Mouse (Mus musculus) heart, adult 9 months (tissue): ENCODE measurements around the gene Ext2.

ENCODE experiments used
- DNase-seq, 2 experiments: peaks; one replicate each; pipeline ENCODE4 v3.0.0; 2022; ENCODE audit warnings: low spot score in 2 of 2

Gene Ext2

DNA sequence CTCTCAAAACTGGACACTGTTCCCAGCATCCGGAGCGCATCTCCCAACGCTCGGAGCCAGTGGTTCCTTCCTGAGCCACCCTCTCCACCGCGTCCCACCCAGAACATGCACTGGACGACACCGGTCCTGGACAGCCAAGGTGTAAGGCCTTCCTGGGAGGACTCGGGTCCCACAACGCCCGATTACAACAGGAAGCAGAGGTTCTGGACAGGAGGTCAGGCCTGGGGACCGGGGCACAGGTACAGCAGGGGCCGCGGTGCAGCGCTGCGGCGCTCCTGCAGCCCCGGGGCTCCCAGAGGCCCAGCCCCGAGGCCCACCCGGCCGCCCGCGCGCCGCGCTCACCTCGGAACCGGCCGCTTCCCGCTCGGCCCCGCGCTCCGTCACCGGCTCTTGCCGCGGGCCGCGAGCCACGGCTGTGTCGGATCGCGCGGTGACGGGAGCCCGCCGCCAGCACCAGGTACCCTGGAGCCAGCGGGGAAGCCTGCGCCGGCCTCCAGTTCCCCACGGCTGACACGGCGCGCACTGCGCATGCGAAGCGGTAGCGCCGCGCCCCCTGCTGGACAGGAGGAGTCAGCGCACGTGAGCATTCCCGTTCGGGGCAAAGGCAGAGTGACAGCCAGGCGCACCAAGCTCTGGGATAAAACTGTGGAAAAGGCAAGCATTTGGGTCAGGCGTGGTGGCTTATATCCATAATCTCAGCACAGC, at the start of gene Ext2:
Ext2 (minus strand) TSS at position 524 of the 705 bp plus-strand sequence.
- peak; percentile 80 to 88 for DNase-seq

DNA sequence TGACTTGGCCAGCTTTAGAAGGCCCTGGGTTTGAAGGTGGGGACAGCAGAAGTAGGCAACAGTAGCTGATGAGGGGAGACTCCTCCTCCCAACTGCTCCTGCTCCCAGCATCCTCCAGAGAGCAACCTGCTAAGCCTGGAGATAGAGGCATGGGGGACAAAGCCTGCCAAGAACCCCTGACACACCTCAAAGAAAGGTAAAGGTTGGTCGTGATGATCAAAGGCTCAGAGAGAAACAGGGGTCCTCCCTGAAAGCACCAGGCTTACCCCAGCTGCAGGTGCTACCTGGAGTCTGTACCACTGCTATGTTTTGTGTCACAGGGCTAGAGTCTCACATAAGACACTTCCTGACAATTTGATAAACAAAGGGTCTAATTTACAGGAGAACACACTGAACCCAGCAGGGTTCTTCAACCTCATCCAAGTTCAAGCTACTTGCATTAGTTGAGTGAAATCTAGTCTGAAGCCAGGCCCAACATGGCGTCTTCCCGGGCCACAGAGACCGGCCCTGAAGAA, 49.1 kb upstream of the Ext2 start:
- DNase-seq = no peak

DNA sequence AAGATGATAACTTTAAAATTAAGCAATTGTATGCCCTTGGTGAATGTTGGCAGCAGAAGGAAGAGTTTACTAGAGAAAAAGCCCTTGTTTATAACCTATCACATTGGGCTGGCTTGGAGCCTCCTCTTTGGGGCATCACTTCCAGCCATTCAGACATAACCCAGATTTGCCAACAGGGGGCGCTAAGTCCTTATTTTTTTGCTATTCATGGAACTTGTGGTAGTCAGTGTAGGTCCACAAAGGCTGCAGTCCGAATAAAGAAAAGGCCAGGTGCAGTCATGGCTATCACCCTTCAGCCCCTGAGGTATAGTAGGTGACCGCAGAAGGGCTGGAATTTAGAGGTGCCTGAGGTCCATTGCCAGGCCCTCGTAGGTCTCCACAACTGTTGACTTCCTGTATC, 48.5 kb upstream of the Ext2 start:
- peak; percentile 18 to 40 for DNase-seq

DNA sequence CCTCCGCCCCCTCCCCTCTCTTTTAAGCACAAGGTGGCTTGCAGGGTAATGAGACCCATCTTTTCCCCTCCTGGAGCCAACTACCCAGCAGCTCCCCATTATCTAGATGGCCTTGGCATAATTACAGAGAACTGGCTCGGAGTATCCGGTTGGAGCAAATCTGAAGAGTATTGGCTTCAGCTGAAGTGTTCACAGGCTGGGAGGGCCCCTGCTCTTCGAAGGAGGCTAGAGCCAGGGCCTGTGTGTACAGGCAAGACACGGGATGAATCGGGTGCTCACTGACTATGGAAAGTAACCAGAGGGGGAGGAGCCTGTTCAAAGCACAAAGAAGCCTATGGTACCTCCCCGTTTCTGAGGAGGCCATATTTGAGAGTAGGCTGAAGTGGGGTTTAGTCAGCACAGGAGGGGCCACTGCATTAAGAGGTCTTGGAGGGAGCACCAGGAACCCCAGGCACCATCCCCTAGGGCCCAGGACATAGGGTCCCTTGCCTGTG, 46.8 kb upstream of the Ext2 start, which contains the start of gene Accsl:
Accsl (minus strand) TSS at position 51 of the 494 bp plus-strand sequence.
- DNase-seq = no peak

GRCm38 (mm10) chr2:93868566-93868965, 46.2 kb upstream of the Ext2 start:
- DNase-seq = no peak

- no peak for DNase-seq
These were observed 40.9 kb upstream of the Ext2 start for GRCm38 (mm10) chr2:93863229-93863628.

GRCm38 (mm10) chr2:93858845-93859244, 36.5 kb upstream of the Ext2 start:
- DNase-seq = no peak

- DNase-seq = no peak
These were observed 28.9 kb upstream of the Ext2 start for GRCm38 (mm10) chr2:93851303-93851702.

GRCm38 (mm10) chr2:93850317-93850944, 28.1 kb upstream of the Ext2 start:
- no peak for DNase-seq

DNA sequence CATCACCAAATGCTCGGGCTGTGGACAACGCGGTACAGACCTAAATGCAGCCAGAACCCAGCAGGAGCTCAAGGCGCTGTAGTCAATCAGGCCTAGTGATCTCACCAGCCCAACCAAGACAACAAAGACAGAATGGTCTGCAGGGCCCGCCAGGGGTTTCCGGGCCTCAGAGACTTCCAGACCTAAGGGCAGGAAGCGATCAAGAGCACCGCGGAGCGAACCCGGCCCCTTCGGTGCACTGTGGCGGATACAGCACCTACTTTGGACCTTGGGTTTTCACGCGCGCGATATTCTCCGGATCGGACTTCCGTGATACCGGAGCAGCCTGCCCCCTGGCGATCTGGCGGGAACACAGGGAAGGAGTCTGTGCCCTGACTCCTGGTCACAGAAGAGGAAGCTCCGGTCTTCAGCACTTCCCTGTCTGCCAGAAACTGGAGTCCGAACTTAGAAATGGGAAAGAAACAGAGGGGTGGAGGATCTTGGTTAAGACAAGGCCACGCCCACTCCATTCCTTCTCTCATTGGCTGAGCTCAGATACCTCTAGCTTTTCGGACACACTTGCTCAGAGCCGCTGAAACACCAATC, 27.2 kb upstream of the Ext2 start, which contains the start of gene Accs:
Accs (minus strand) TSS at position 439 of the 585 bp plus-strand sequence.
- peak; percentile 80 to 85 for DNase-seq

DNA sequence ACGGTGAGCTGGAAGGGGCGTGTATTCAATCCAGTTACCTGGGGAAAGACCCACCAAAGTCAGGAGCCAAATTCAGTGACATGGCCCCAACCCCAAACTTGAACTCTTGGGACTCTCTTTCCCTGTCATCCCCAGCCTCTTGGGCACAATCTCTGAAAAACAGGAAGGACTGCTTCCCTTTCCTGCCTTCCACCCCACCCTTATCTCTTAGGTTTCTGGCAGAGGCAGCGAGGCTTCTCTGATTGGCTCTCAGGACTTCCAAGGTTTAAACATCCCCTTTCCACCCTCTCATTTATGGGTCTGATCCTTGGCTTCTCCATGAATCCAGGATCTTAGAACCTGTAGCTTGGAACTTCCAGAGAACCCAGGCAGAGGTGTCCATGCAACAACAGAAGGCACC, 19.0 kb upstream of the Ext2 start:
- no peak for DNase-seq

DNA sequence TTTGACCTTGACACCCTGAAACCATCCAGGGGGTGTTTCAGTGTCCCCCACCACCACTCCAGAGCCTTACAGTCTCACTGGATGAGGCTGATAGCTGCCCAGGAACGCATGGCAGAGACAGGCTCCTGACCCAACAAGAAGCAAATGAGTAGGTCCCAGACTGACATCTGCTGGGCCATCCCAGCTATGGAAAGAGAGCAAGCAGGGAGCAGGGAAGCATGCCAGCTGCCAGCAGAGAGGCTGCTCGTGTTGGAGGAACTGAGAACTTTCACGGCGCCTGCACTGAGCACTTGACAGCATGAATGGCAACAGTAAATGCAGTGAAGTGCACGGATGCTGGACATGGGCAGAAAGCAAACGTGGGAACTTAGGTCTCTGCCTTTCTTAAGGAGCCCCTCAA, 17.7 kb upstream of the Ext2 start:
- DNase-seq = no peak

DNA sequence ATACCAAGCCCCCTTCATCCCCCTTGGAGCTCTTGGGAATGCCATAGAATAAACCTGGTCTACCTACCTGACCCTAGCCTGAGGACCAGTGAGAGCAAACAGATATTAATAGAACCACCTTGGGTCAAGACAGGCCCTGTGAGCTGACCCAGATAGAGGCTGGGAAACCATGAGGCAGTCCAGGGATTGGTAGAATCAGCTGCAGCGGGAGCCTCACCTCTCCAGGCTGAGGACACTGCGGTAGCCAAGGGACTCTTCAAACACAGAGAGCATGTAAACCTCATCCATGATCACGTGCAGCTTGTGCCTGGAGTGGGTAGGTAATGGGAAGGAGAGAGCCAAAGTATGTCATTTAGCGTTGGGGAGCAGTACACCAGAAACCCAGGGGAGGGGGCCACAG, 16.6 kb upstream of the Ext2 start:
- DNase-seq = no peak

DNA sequence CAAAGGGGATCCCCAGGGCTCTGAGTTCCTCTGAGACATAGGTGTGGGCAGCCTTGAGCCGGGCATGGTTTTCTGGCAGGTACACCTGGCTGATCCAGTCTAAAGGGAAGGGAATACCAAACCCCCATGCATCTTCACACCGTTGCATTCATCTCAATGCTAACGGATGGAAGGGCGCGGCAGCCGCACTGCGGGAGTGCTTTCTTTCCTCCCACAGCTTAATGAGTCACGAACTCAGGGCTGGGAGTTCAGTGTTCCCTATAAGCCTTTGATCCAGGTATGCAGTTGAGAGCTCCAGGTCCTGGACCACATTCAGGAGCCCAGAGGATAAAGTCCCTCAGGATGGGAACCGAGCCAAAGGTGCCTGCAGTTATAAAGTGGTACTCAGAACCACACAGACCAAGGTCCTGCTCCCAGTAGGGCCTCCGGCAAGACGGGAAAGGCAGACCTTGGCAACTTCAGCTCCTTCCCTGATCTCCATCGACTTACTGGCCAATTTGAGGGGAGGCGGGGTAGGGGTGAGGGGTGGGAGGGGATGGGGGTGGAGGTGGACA, 13.9 kb upstream of the Ext2 start:
- no peak for DNase-seq

- no peak for DNase-seq
These were observed 13.2 kb upstream of the Ext2 start for GRCm38 (mm10) chr2:93835596-93835995.

- peak; percentile 40 to 74 for DNase-seq
These were observed 1.2 kb upstream of the Ext2 start for GRCm38 (mm10) chr2:93823519-93823918.

GRCm38 (mm10) chr2:93817791-93818190, 4.6 kb downstream of the Ext2 start:
- DNase-seq = no peak

GRCm38 (mm10) chr2:93813343-93813742, 9.0 kb downstream of the Ext2 start:
- no peak for DNase-seq

GRCm38 (mm10) chr2:93811812-93812211, 10.6 kb downstream of the Ext2 start:
- DNase-seq = no peak

DNA sequence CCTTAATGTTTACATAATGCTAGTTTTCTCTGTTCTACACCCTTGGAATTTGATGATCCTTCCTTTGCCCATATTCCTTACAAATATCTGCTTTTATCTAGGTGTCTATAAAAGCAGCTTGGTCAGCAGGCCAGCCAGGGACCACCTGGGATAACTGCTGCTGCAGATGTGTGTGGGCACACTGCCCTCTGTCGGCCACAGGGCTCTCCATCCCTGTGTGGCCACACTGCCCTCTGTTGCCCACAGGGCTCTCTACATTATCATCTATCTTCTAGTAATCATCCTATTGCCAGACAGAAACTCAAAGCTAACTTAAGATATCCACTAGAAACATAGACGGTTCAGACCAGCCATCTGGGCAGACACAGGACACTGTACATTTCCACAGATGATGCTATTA, 12.4 kb downstream of the Ext2 start:
- no peak for DNase-seq

DNA sequence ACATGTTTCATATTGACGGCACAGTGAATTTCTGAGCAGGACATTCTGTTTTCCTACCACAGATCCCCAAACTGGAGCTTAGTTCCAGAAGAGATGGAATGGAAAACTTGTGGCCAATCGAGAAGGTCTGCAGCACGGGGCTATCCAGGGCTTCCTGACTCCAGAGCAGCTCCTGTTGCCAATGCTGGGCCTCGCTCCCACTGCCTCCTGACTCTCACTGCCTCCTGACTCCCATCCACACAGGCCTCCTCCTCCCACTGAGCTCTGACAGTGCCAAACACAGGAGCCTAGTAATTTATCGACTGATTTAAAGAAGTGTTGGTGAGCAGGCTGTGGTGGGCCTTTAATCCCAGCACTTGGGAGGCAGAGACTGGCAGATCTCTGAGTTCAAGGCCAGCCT, 14.3 kb downstream of the Ext2 start:
- no peak for DNase-seq

- DNase-seq = no peak
These were observed 14.9 kb downstream of the Ext2 start for GRCm38 (mm10) chr2:93807440-93807839.
